Mouse (Mus musculus) heart, postnatal 0 days (tissue): ENCODE data around the gene Gm26741.

ENCODE experiments used
- CTCF ChIP-seq: IDR thresholded peaks from 2 replicates; pipeline ENCODE4 v1.5.1; 2016; ENCODE audit warnings: antibody characterized with exemption, control low read depth, low read depth
- EP300 ChIP-seq: IDR thresholded peaks from 2 replicates; pipeline ENCODE4 v1.6.1; 2016; ENCODE audit warnings: antibody characterized with exemption, low read depth

- TF ChIP-seq CTCF (peak; percentile 66), EP300 (no peak)
Measured at GRCm38 (mm10) chr10:52331007-52331406, 27.6 kb upstream of the Gm26741 start.
